Mouse (Mus musculus) lung, postnatal 36 days (tissue): ENCODE measurements around the gene Pth1r.
A peak's percentile ranks its signal among the peaks of the same experiment; 100 is the strongest.

Experiments
- DNase-seq: peaks from one replicate; pipeline ENCODE4 v3.0.0; 2022; ENCODE audit warnings: mixed read lengths

The Pth1r gene

GRCm38 (mm10) chr9:110746961-110747360 lies at the start of gene Pth1r:
TSS of gene Pth1r (minus strand) at chr9:110747145.
- DNase-seq, result no peak

GRCm38 (mm10) chr9:110790462-110790861 lies 43.5 kb upstream of the Pth1r start:
- peak; percentile 74 for DNase-seq

- no peak for DNase-seq
Observed at GRCm38 (mm10) chr9:110788169-110788568, 41.2 kb upstream of the Pth1r start.

GRCm38 (mm10) chr9:110783611-110784010 lies 36.7 kb upstream of the Pth1r start:
- DNase-seq, result peak; percentile 19

GRCm38 (mm10) chr9:110781731-110782130 lies 34.8 kb upstream of the Pth1r start:
- DNase-seq, result peak; percentile 89

GRCm38 (mm10) chr9:110781256-110781721 lies 34.3 kb upstream of the Pth1r start:
- peak; percentile 95 for DNase-seq

GRCm38 (mm10) chr9:110779242-110779913 lies 32.4 kb upstream of the Pth1r start:
- no peak for DNase-seq

- no peak for DNase-seq
Observed at GRCm38 (mm10) chr9:110778559-110778958, 31.6 kb upstream of the Pth1r start.

GRCm38 (mm10) chr9:110778100-110778499 lies 31.2 kb upstream of the Pth1r start:
- no peak for DNase-seq

- DNase-seq, result no peak
Observed at GRCm38 (mm10) chr9:110775269-110776022, 28.5 kb upstream of the Pth1r start.

- peak; percentile 22 for DNase-seq
Observed at GRCm38 (mm10) chr9:110774403-110775268, 27.7 kb upstream of the Pth1r start.

GRCm38 (mm10) chr9:110772336-110772735 lies 25.4 kb upstream of the Pth1r start:
- no peak for DNase-seq

GRCm38 (mm10) chr9:110763405-110763804 lies 16.5 kb upstream of the Pth1r start:
- DNase-seq, result no peak

GRCm38 (mm10) chr9:110762763-110763162 lies 15.8 kb upstream of the Pth1r start:
- peak; percentile 36 for DNase-seq

- DNase-seq, result no peak
Observed at GRCm38 (mm10) chr9:110760886-110761285, 13.9 kb upstream of the Pth1r start.

GRCm38 (mm10) chr9:110759265-110759664 lies 12.3 kb upstream of the Pth1r start:
- DNase-seq, result peak; percentile 78

GRCm38 (mm10) chr9:110758605-110759004 lies 11.7 kb upstream of the Pth1r start:
- peak; percentile 59 for DNase-seq

- DNase-seq, result no peak
Observed at GRCm38 (mm10) chr9:110757816-110758215, 10.9 kb upstream of the Pth1r start.

GRCm38 (mm10) chr9:110753773-110754172 lies 6.8 kb upstream of the Pth1r start:
- no peak for DNase-seq

GRCm38 (mm10) chr9:110752917-110753435 lies 6.0 kb upstream of the Pth1r start:
- no peak for DNase-seq

- no peak for DNase-seq
Observed at GRCm38 (mm10) chr9:110751412-110751811, 4.5 kb upstream of the Pth1r start.

- DNase-seq, result no peak
Observed at GRCm38 (mm10) chr9:110750404-110751187, 3.7 kb upstream of the Pth1r start.
